Mouse (Mus musculus) cortical plate, adult 2 months (tissue): Measurements from ENCODE around the gene Dbn1. TPM values are rescaled to one million over a fixed set of nuclear protein-coding genes. Genes with fewer than 3 reads are reported as not detected.

ENCODE experiments used
- H3K27ac ChIP-seq: fragments of 200-500 bp; 2 replicates; pipeline ENCODE4 v1.5.1; 2012; ENCODE audit warnings: low read length, control low read depth, inconsistent platforms; ENCODE audit not compliant: insufficient read depth
- H3K4me1 ChIP-seq: fragments of 200-500 bp; 2 replicates; pipeline ENCODE4 v1.6.1; 2011; ENCODE audit warnings: low read length; ENCODE audit not compliant: control insufficient read depth, insufficient read depth
- H3K4me3 ChIP-seq: fragments of 200-500 bp; 2 replicates; pipeline ENCODE4 v1.5.1; 2011; ENCODE audit warnings: mild to moderate bottlenecking, low read length, control low read depth; ENCODE audit not compliant: insufficient read depth
- CTCF ChIP-seq: fragments of 200-500 bp; IDR thresholded peaks from 2 replicates; pipeline ENCODE4 v1.5.1; 2011; ENCODE audit warnings: mild to moderate bottlenecking, control low read depth, low read length; ENCODE audit not compliant: insufficient read depth; ENCODE audit errors: extremely low read depth
- POLR2A ChIP-seq: fragments of 200-500 bp; IDR thresholded peaks from 2 replicates; pipeline ENCODE4 v1.6.1; 2011; ENCODE audit warnings: mild to moderate bottlenecking, low read length, control low read depth; ENCODE audit not compliant: insufficient read depth; ENCODE audit errors: extremely low read depth
- polyA plus RNA-seq: library from polyadenylated mRNA; depleted of rRNA; stranded (reverse); fragments of >200 nt; gene quantifications from 2 replicates; pipeline ENCODE4 v1.2.3, GENCODE M21; 2012

The Dbn1 gene
- polyA plus RNA-seq, 1 experiment: 336 TPM

GRCm38 (mm10) chr13:55482542-55482941, 5.4 kb downstream of the Dbn1 start:
- Histone ChIP-seq H3K4me1 (0 out of 2 replicates have a peak, but pooled peaks cover 3% of the 10 kb centered on the region), H3K27ac (no peak overlapping the region), H3K4me3 (peak overlapping the region; percentile 68; the same call in 1 of the 2 replicates)
- no peak for TF ChIP-seq CTCF
- TF ChIP-seq POLR2A: no peak

GRCm38 (mm10) chr13:55479929-55480328, 8.0 kb downstream of the Dbn1 start:
- Histone ChIP-seq H3K4me1 (peaks cover 5% of the 10 kb centered on the region; the same call in 1 of the 2 replicates), H3K27ac (no peak overlapping the region), H3K4me3 (no peak overlapping the region)
- TF ChIP-seq CTCF (no peak), POLR2A (no peak)

GRCm38 (mm10) chr13:55479008-55479407, 8.9 kb downstream of the Dbn1 start:
- TF ChIP-seq CTCF (no peak), POLR2A (no peak)
- no peak overlapping the region; the same call in 1 of the 2 replicates for H3K27ac ChIP-seq
- no peak overlapping the region for H3K4me3 ChIP-seq
- peaks cover 6% of the 10 kb centered on the region; the same call in 1 of the 2 replicates for H3K4me1 ChIP-seq

GRCm38 (mm10) chr13:55478036-55478435, 9.9 kb downstream of the Dbn1 start:
- peaks cover 6% of the 10 kb centered on the region; the same call in 1 of the 2 replicates for H3K4me1 ChIP-seq
- TF ChIP-seq POLR2A (no peak), CTCF (peak; percentile 63)
- no peak overlapping the region for H3K27ac ChIP-seq
- H3K4me3 ChIP-seq: no peak overlapping the region

- Histone ChIP-seq H3K27ac (no peak overlapping the region), H3K4me3 (no peak overlapping the region), H3K4me1 (peaks cover 6% of the 10 kb centered on the region; the same call in 1 of the 2 replicates)
- TF ChIP-seq CTCF: no peak
- TF ChIP-seq POLR2A: no peak
Observed at GRCm38 (mm10) chr13:55477492-55477891, 10.4 kb downstream of the Dbn1 start.

- Histone ChIP-seq H3K27ac (no peak overlapping the region; the same call in 1 of the 2 replicates), H3K4me3 (no peak overlapping the region), H3K4me1 (peaks cover 6% of the 10 kb centered on the region; the same call in 1 of the 2 replicates)
- TF ChIP-seq CTCF: no peak
Observed at GRCm38 (mm10) chr13:55476256-55476655, 11.7 kb downstream of the Dbn1 start.

- no peak overlapping the region for H3K4me3 ChIP-seq
- H3K27ac ChIP-seq: no peak overlapping the region
- H3K4me1 ChIP-seq: peaks cover 6% of the 10 kb centered on the region; the same call in 1 of the 2 replicates
Observed at GRCm38 (mm10) chr13:55475750-55476149, 12.2 kb downstream of the Dbn1 start.

GRCm38 (mm10) chr13:55474621-55475069, 13.3 kb downstream of the Dbn1 start:
- Histone ChIP-seq H3K4me3 (no peak overlapping the region), H3K27ac (0 out of 2 replicates have a peak overlapping the region, but pooled peaks have one; percentile 15), H3K4me1 (peaks cover 7% of the 10 kb centered on the region)
- TF ChIP-seq POLR2A (0 out of 2 replicates have a peak, but pooled peaks have one; percentile 10), CTCF (no peak)

More at GRCm38 (mm10) chr13:55475750-55476149, 12.2 kb downstream of the Dbn1 start:
- TF ChIP-seq CTCF: no peak
- no peak for TF ChIP-seq POLR2A

GRCm38 (mm10) chr13:55473961-55474360, 13.9 kb downstream of the Dbn1 start:
- no peak overlapping the region for H3K4me3 ChIP-seq
- no peak overlapping the region for H3K27ac ChIP-seq
- 0 out of 2 replicates have a peak, but pooled peaks have one; percentile 15 for TF ChIP-seq POLR2A
- no peak for TF ChIP-seq CTCF
- H3K4me1 ChIP-seq: peaks cover 10% of the 10 kb centered on the region

GRCm38 (mm10) chr13:55473076-55473831, 14.7 kb downstream of the Dbn1 start:
- Histone ChIP-seq H3K4me1 (peaks cover 10% of the 10 kb centered on the region), H3K4me3 (peak overlapping the region; percentile 48), H3K27ac (no peak overlapping the region)
- TF ChIP-seq POLR2A: peak; percentile 13; the same call in 1 of the 2 replicates
- TF ChIP-seq CTCF: no peak
